In the genomic region with DNA sequence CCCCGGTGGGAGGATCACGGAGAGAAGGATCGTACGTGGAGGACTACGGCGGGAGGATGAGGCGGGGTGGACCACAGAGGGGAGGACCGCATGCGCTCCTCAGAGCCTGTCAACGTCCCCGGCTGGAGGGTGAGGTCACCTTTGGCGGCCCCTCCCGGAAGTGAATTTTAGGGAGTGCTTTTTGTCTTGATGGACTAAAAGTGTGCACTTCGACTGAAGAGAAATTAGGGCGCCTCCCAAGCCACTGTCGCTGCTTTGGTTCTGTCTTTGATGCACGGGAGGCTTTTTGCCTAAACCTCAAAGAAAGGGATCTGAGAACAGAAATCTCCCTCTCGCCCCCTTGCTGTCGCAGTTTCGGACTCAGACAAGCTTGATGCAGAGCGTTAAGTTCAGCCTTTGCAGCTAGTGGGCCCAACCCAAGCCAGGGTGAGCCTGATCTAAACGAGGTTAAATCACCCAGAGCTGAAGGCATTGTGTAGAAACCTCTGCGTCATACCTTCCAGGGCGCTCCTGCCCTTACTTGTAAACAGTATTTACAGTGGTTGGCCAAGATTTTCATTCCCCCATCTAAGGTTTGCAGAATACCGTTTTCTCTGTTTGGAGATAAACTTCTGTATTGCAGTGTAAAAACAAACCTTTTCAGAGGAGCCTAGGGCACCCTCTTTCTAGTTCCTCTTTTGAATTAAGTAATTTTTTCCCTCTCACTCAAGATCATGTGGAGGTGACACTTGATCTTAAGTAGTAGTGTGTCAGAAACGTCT, we compare ENCODE assay signal across 8 mouse cellular contexts. TPM values are rescaled to one million over a fixed set of nuclear protein-coding genes. Genes with fewer than 3 reads are reported as not detected.
DNase-seq lines count a peak whose midpoint lies in the region; ATAC-seq and TF ChIP-seq lines count a peak whose summit lies in the region.

No protein-coding gene starts in this region.

- no peak for TF ChIP-seq CTCF in bone marrow, adult 2 months (IDR thresholded peaks at IDR 0.05; ENCODE audit: control insufficient read depth, insufficient read depth, low read length)
- peak; percentile 8 for TF ChIP-seq CTCF in left cerebral cortex, adult 2 months (IDR thresholded peaks at IDR 0.05)

- peak overlapping the region; percentile 74 for H3K4me2 ChIP-seq in forebrain, embryonic 12.5 days

- H3K4me1 ChIP-seq in bone marrow, adult 2 months (ENCODE audit: control insufficient read depth, insufficient read depth, low read length), result no peaks in the 10 kb centered on the region; the same call in 1 of the 2 replicates
- H3K4me1 ChIP-seq in forebrain, embryonic 12.5 days, result peaks cover 20% of the 10 kb centered on the region

- intact Hi-C loops in heart, postnatal 25 days (cut with DNase I), result loop anchor here (2.0 kb wide), 1 partner anchor 38 kb away; a partner anchor contains a TSS
- intact Hi-C loops in left cerebral cortex, adult 2 months (cut with DNase I), result loop anchor here (1.0 to 5.0 kb wide), 2 partner anchors 40 to 101 kb away; no protein-coding TSS in a partner anchor

- H3K4me3 ChIP-seq in bone marrow, adult 2 months (replicated peaks; ENCODE audit: control insufficient read depth, low read depth, low read length), result peak overlapping the region; percentile 93
- peak overlapping the region; percentile 85 for H3K4me3 ChIP-seq in forebrain, embryonic 12.5 days (replicated peaks)
- peak overlapping the region; percentile 95 for H3K4me3 ChIP-seq in left cerebral cortex, adult 2 months
- peak overlapping the region; percentile 97 for H3K4me3 ChIP-seq in macrophage (ENCODE audit: inconsistent target)

- no peak for DNase-seq in frontal cortex, postnatal 14 days (ENCODE audit: low spot score in 2 of 2)
- peak; percentile 76 for DNase-seq in heart, postnatal 25 days (ENCODE audit: low spot score)
- peak in 1 of 2 experiments; percentile 65 for DNase-seq in left cerebral cortex, adult 2 months (ENCODE audit: extremely low spot score in 1 of 2, low spot score in 2 of 2)
- DNase-seq in spleen, postnatal 36 days (ENCODE audit: low spot score in 2 of 2), result peak; percentile 57 to 59

- H3K27ac ChIP-seq in bone marrow, adult 2 months (ENCODE audit: control insufficient read depth, insufficient read depth, low read depth, low read length, poor library complexity), result peak overlapping the region; percentile 90
- peak overlapping the region; percentile 79 for H3K27ac ChIP-seq in forebrain, embryonic 12.5 days
- peak overlapping the region; percentile 98 for H3K27ac ChIP-seq in left cerebral cortex, adult 2 months
- H3K27ac ChIP-seq in macrophage, result peak overlapping the region; percentile 91

- no peak for TF ChIP-seq POLR2A in bone marrow, adult 2 months (IDR thresholded peaks at IDR 0.05; ENCODE audit: borderline replicate concordance, control insufficient read depth, low read depth, low read length)

- WGBS in bone marrow, adult 2 months, result 1% methylated on average over 26 of the region's 26 CpGs
- WGBS in forebrain, embryonic 12.5 days, result 3% methylated on average over 26 of the region's 26 CpGs
- WGBS in macrophage (ENCODE audit: missing documents), result under 1% methylated on average over 26 of the region's 26 CpGs

- H3K27me3 ChIP-seq in forebrain, embryonic 12.5 days, result 0 out of 2 replicates have a peak, but pooled peaks cover 4% of the 10 kb centered on the region

- H3K9ac ChIP-seq in forebrain, embryonic 12.5 days, result peak overlapping the region; percentile 76

- H3K79me2 ChIP-seq in macrophage (ENCODE audit: inconsistent target), result peaks cover 55% of the 10 kb centered on the region

- peak; percentile 77 for ATAC-seq in frontal cortex, adult (ENCODE audit: low TSS enrichment)
- peak; percentile 83 for ATAC-seq in forebrain, embryonic 12.5 days (ENCODE audit: low FRiP score)

- H3K9me3 ChIP-seq in forebrain, embryonic 12.5 days, result no peaks in the 10 kb centered on the region

- 0 out of 2 replicates have a peak, but pooled peaks cover 7% of the 10 kb centered on the region for H3K36me3 ChIP-seq in forebrain, embryonic 12.5 days (replicated peaks)
- peaks cover 14% of the 10 kb centered on the region; the same call in 1 of the 2 replicates for H3K36me3 ChIP-seq in macrophage (ENCODE audit: inconsistent target)

RNA-seq across cellular contexts. Expression of a gene that starts 13.8 kb away (rescaled TPM):
- polyA plus RNA-seq in bone marrow, adult 2 months (2011; ENCODE audit: insufficient read depth, insufficient read length, low replicate concordance, missing spikeins), result 80.6 and 112 TPM in 2 replicates
- polyA plus RNA-seq in forebrain, embryonic 12.5 days (2016; fragmentation: Nextera tagmentation; extraction: Ambion mirVana), result 94.5 and 104 TPM in 2 replicates
- total RNA-seq in heart, postnatal 25 days (2021), result 10 to 100 TPM; 64.5 to 66.4 TPM
- 10 to 100 TPM; 39.2 to 44.6 TPM for total RNA-seq in left cerebral cortex, adult 2 months (2021)
- 10 to 100 TPM; 28.0 to 82.0 (median 51.5) TPM for total RNA-seq in macrophage (2018; cell fraction: chromatin; rRNA removed)
- 100 to 1,000 TPM; 291 to 368 (median 339) TPM for total RNA-seq in macrophage (2018; cell fraction: cytosol; rRNA removed)
- 100 to 1,000 TPM in 15 of 26 experiments, 10 to 100 TPM in 11; 49.8 to 161 (median 106) TPM for total RNA-seq in macrophage (2018; cell fraction: nucleus; rRNA removed)
- 212 to 399 TPM (median 392 TPM) in 3 replicates for polyA plus RNA-seq in macrophage (2018)

RNA-seq across cellular contexts. Expression of a gene that starts 38.7 kb away (rescaled TPM):
- 28.1 and 33.9 TPM in 2 replicates for polyA plus RNA-seq in bone marrow, adult 2 months (2011; ENCODE audit: insufficient read depth, insufficient read length, low replicate concordance, missing spikeins)
- 7.6 and 8.4 TPM in 2 replicates for polyA plus RNA-seq in forebrain, embryonic 12.5 days (2016; fragmentation: Nextera tagmentation; extraction: Ambion mirVana)
- total RNA-seq in heart, postnatal 25 days (2021), result 10 to 100 TPM; 65.4 to 72.4 TPM
- total RNA-seq in left cerebral cortex, adult 2 months (2021), result 100 to 1,000 TPM; 150 TPM
- total RNA-seq in macrophage (2018; cell fraction: chromatin; rRNA removed), result 100 to 1,000 TPM in 7 of 26 experiments, 10 to 100 TPM in 19; 16.6 to 189 (median 60.0) TPM
- total RNA-seq in macrophage (2018; cell fraction: cytosol; rRNA removed), result 10 to 100 TPM; 14.8 to 59.3 (median 27.3) TPM
- total RNA-seq in macrophage (2018; cell fraction: nucleus; rRNA removed), result 10 to 100 TPM in 25 of 26 experiments, 1 to 10 TPM in 1; 9.3 to 91.5 (median 36.5) TPM
- polyA plus RNA-seq in macrophage (2018), result 4.2 to 20.5 TPM (median 12.8 TPM) in 3 replicates

Comparison
In these comparisons a context has a peak if more than half of its experiments do, and no peak if none do; other contexts are left out.
1. DNase-seq: peak in heart, postnatal 25 days (single experiment) and spleen, postnatal 36 days (2 of 2); none in frontal cortex, postnatal 14 days (0 of 2).
2. Peak in every context shown above with its lines, with median percentiles within 50 percentile points of each other: H3K27ac ChIP-seq and H3K4me3 ChIP-seq.